Mouse (Mus musculus) MEL (cell line): ENCODE measurements around the gene Hmgb2.

Experiments
- BHLHE40 ChIP-seq: IDR thresholded peaks from 2 replicates; pipeline ENCODE4 v1.6.1; 2012; ENCODE audit warnings: low read depth, mild to moderate bottlenecking, inconsistent platforms, low read length, improper control_type of control experiment, borderline replicate concordance
- CTCF ChIP-seq, 3 experiments: IDR thresholded peaks in 2 of 3; conservative IDR thresholded peaks in 1 of 3; 2 replicates each; pipeline ENCODE4 v1.5.1; 2011 to 2012; ENCODE audit warnings: low read length in 3 of 3, low read depth in 2 of 3, mild to moderate bottlenecking in 2 of 3, improper control_type of control experiment in 1 of 3, inconsistent platforms in 1 of 3, mixed read lengths in 1 of 3, moderate library complexity in 1 of 3; ENCODE audit not compliant: control insufficient read depth in 1 of 3, insufficient read depth in 1 of 3, poor library complexity in 1 of 3, severe bottlenecking in 1 of 3
- ELF1 ChIP-seq: IDR thresholded peaks from 2 replicates; pipeline ENCODE4 v1.6.1; 2014; ENCODE audit warnings: low read depth, mild to moderate bottlenecking, inconsistent platforms, low read length, improper control_type of control experiment, moderate library complexity
- GATA1 ChIP-seq: IDR thresholded peaks from 2 replicates; pipeline ENCODE4 v1.6.1; 2011; ENCODE audit warnings: low read depth, low read length, improper control_type of control experiment
- HCFC1 ChIP-seq: IDR thresholded peaks from 2 replicates; pipeline ENCODE4 v1.6.1; 2012; ENCODE audit warnings: low read depth, mild to moderate bottlenecking, inconsistent platforms, low read length, improper control_type of control experiment, moderate library complexity
- MAX ChIP-seq: IDR thresholded peaks from 2 replicates; pipeline ENCODE4 v1.6.1; 2011; ENCODE audit warnings: low read length, improper control_type of control experiment
- MAZ ChIP-seq: IDR thresholded peaks from 2 replicates; pipeline ENCODE4 v1.6.1; 2012; ENCODE audit warnings: low read depth, mild to moderate bottlenecking, inconsistent platforms, low read length, improper control_type of control experiment
- MEF2A ChIP-seq: IDR thresholded peaks from 2 replicates; pipeline ENCODE4 v1.6.1; 2014; ENCODE audit warnings: low read depth, mild to moderate bottlenecking, inconsistent platforms, low read length, improper control_type of control experiment; ENCODE audit not compliant: poor library complexity, insufficient replicate concordance, severe bottlenecking; ENCODE audit errors: extremely low read depth
- POLR2A ChIP-seq, 2 experiments: IDR thresholded peaks; 2 replicates each; pipeline ENCODE4 v1.6.1; 2011 to 2012; ENCODE audit warnings: low read length in 2 of 2, mild to moderate bottlenecking in 2 of 2, control low read depth in 1 of 2, improper control_type of control experiment in 1 of 2, low read depth in 1 of 2, moderate library complexity in 1 of 2; ENCODE audit not compliant: control insufficient read depth in 1 of 2, insufficient read depth in 1 of 2, poor library complexity in 1 of 2
- POLR2AphosphoS2 ChIP-seq: IDR thresholded peaks from 2 replicates; pipeline ENCODE4 v1.6.1; 2011; ENCODE audit warnings: low read length, improper control_type of control experiment
- TBP ChIP-seq: IDR thresholded peaks from 2 replicates; pipeline ENCODE4 v1.8.0; 2011; ENCODE audit warnings: low read depth, low read length, improper control_type of control experiment
- USF1 ChIP-seq: IDR thresholded peaks from 2 replicates; pipeline ENCODE4 v1.6.1; 2014; ENCODE audit warnings: low read depth, mild to moderate bottlenecking, inconsistent platforms, low read length, improper control_type of control experiment, moderate library complexity

- TF ChIP-seq GATA1 (no peak), HCFC1 (no peak), CTCF (IDR thresholded peaks at IDR 0.05 in 2 of 3, conservative IDR thresholded peaks at IDR 0.05 in 1 of 3; ENCODE audit: control insufficient read depth in 1 of 3, insufficient read depth in 1 of 3, low read depth in 2 of 3, low read length in 3 of 3, poor library complexity in 1 of 3, severe bottlenecking in 1 of 3) (no peak), POLR2AphosphoS2 (no peak), BHLHE40 (no peak), ELF1 (no peak), MAX (no peak), MAZ (no peak), POLR2A (IDR thresholded peaks at IDR 0.05; ENCODE audit: control insufficient read depth in 1 of 2, insufficient read depth in 1 of 2, low read depth in 1 of 2, low read length in 2 of 2, poor library complexity in 1 of 2) (no peak), USF1 (no peak), TBP (no peak), MEF2A (no peak)
Observed at GRCm38 (mm10) chr8:57507556-57508063, 4.1 kb upstream of the Hmgb2 start.
